Mouse (Mus musculus) gastrocnemius, adult 8-10 months (tissue): ENCODE results near the gene Usp8. TPM values are rescaled to one million over a fixed set of nuclear protein-coding genes. Genes with fewer than 3 reads are reported as not detected.

Experiments used
- DNase-seq, 2 experiments: peaks; one replicate each; pipeline ENCODE4 v3.0.0; 2022; ENCODE audit warnings: low spot score in 2 of 2
- total RNA-seq, 4 experiments: library from RNA; stranded (reverse); gene quantifications; 2 replicates each; pipeline ENCODE4 v1.2.4; 2022

The Usp8 gene
- total RNA-seq, 4 experiments from 2014 or later = 14.8 to 16.1 (median 15.7) TPM

GRCm38 (mm10) chr2:126740314-126740713, 33.2 kb downstream of the Usp8 start:
- DNase-seq = no peak

- no peak for DNase-seq
These were observed 36.3 kb downstream of the Usp8 start for GRCm38 (mm10) chr2:126743389-126743788.

GRCm38 (mm10) chr2:126755664-126756063, 48.5 kb downstream of the Usp8 start:
- DNase-seq = no peak

GRCm38 (mm10) chr2:126759351-126759750, 52.2 kb downstream of the Usp8 start:
- no peak for DNase-seq

GRCm38 (mm10) chr2:126765867-126766582, 58.9 kb downstream of the Usp8 start:
- DNase-seq = no peak

GRCm38 (mm10) chr2:126767599-126767998, 60.5 kb downstream of the Usp8 start:
- DNase-seq = no peak

- DNase-seq = no peak
These were observed 61.1 kb downstream of the Usp8 start for GRCm38 (mm10) chr2:126768194-126768593.

GRCm38 (mm10) chr2:126769431-126770181, 62.5 kb downstream of the Usp8 start:
- no peak for DNase-seq

- DNase-seq = no peak
These were observed 65.1 kb downstream of the Usp8 start for GRCm38 (mm10) chr2:126772217-126772616.

- no peak for DNase-seq
These were observed 68.8 kb downstream of the Usp8 start for GRCm38 (mm10) chr2:126775951-126776350.

GRCm38 (mm10) chr2:126776416-126776815, 69.3 kb downstream of the Usp8 start:
- DNase-seq = no peak

GRCm38 (mm10) chr2:126778806-126779205, 71.7 kb downstream of the Usp8 start:
- DNase-seq = no peak

GRCm38 (mm10) chr2:126780286-126780685, 73.2 kb downstream of the Usp8 start:
- DNase-seq = no peak

GRCm38 (mm10) chr2:126781478-126781877, 74.3 kb downstream of the Usp8 start:
- DNase-seq = no peak

GRCm38 (mm10) chr2:126782433-126782832, 75.3 kb downstream of the Usp8 start:
- peak; percentile 44 to 61 for DNase-seq

GRCm38 (mm10) chr2:126783370-126783769, 76.2 kb downstream of the Usp8 start, which contains the start of gene Usp50:
Usp50 (minus strand) TSS chr2:126783470.
- DNase-seq = no peak

GRCm38 (mm10) chr2:126787721-126788342, 80.7 kb downstream of the Usp8 start:
- DNase-seq = no peak

- no peak for DNase-seq
These were observed 85.5 kb downstream of the Usp8 start for GRCm38 (mm10) chr2:126792611-126793010.

- no peak for DNase-seq
These were observed 88.6 kb downstream of the Usp8 start for GRCm38 (mm10) chr2:126795708-126796107.

- DNase-seq = no peak
These were observed 91.3 kb downstream of the Usp8 start for GRCm38 (mm10) chr2:126798455-126798854.

GRCm38 (mm10) chr2:126801980-126802379, 94.9 kb downstream of the Usp8 start:
- no peak for DNase-seq
